Mouse (Mus musculus) lung, postnatal 10 days (tissue): ENCODE results near the gene Fam228b.
"Not testable (repeated sequence)": the region's sequence is repeated elsewhere in the genome, so short reads cannot be mapped to it uniquely, and the experiment has no call there.

Experiments
- DNase-seq: peaks from one replicate; pipeline ENCODE4 v3.0.0; 2021

The Fam228b gene

GRCm38 (mm10) chr12:4740823-4741222 is 28.2 kb downstream of the Fam228b start:
- DNase-seq = no peak

- no peak for DNase-seq
Measured at GRCm38 (mm10) chr12:4738031-4738576, 31.0 kb downstream of the Fam228b start, which contains the start of gene Fam228a. Gene Fam228a, minus strand, starts transcription at chr12:4738430.

DNA sequence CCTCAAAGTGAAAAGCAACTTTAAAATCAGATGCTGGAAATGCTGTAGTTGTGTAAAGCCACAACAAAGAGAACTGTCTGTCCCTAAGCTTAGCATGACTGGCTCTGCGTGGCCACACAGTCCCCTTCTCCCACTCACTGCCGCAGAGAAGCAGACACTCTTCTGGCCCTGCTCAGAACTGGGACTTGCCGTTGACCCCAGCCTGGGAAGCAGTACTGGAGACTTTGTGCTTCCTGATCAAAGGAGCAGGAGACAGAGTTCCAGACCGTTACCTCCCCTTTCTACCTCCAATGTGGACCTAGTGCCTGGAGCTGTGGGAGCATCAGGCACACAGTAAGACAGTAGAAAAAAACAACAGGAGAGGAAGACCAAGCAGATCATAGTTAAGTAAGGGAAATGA is 36.7 kb downstream of the Fam228b start:
- DNase-seq = no peak

DNA sequence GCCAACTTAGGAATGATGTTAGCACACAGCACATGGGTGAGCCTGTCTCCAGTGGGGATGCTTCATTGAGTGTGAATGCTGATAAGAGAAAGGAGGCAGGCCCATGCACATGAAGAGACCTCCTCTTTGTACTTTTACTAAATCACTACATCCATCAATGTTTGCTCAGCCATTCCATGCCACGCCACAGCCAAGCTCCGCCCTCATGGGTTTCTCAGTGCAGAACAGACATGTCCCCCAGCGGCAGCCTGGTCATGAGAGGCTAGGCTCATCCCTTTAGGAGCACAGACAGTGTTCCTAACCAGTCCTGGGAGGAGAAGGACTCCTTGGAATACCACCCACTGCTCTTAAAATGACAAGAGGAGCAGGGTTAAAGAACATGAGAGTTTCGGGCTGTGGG is 37.4 kb downstream of the Fam228b start:
- peak; percentile 19 for DNase-seq

DNA sequence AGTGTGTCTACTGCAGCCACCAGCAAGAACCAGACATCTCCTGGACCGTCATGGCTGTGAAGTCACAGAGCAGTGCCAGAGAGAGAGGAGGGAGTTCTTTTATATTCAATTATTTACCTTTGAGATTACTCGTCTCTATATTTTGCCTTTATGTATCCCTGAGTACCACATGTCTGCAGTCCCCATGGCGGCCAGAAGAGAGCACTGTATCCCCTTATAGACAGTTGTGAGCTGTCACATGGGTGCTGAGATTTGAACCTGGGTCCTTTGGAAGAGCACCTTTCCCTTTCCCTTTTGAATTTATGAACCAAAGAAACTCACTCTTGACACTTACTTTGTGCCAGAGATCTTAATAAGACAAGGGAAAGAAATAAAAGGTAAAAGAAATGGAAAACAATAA is 39.9 kb downstream of the Fam228b start:
- DNase-seq = no peak

DNA sequence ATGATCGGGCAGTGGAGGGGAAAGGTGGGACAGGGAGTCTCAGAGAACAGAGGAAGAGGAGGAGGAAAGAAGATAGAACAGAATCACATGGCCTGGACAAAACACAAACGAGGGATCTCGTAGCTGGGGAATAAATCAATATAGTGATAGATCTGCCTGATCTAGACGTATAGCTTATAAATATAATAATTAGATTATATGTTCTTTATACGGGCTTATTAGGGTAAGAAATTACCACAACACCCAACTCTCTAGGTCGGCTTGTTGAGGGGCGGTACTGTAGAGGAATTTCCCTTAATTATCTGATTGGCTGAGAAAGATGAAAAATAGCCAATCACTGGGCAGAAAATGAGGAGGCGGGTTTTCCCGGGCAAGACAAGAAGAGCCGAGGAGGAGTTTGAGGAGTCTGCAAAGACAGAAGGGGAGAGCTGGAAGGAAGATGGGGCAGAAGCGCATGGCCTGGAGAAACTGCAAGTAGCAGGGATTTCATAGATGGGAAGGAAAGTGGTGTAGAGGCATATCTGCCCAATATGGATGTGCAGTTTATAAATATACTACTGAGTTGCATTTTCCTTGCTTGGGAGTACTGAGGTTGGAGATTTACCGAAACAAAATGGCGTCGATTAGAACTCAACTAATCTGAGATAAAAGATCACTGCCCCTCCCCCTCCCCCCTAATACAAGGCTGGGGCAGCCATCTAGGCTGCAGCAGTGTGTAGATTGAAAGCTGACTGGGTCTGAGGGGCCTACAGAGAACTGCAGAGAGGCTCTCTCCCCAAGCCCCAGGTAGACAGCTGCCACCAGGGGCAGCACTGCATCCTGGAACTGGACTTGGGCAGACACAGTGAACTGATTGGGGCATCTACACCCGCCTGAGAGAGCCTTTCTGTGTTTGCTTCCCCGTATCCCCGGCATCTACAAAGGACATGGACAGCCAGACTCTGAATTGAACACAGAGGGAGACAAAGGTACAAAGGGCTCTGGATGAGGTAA is 49.0 kb downstream of the Fam228b start:
- no peak for DNase-seq

GRCm38 (mm10) chr12:4719066-4719761 is 49.9 kb downstream of the Fam228b start:
- DNase-seq = no peak

DNA sequence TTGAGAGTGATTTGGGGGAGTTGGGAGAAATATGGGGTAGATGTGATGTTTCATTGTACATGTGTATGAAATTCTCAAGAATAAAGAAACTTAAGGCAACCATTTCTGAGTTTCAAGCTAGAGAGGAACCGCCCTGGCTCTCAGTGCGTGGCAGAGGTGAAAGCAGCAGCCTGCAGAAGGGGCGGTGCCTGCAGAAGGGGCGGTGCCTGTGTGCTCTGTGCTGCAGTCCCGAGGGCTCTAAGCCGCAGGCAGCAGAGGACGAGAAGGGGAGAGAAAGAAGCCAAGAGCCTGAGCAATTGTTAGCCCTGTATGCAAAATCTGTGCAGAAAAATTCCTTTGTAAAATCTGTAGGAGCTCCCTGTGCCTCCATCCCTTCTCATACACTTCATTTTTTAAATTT is 51.6 kb downstream of the Fam228b start:
- DNase-seq = peak; percentile 41

DNA sequence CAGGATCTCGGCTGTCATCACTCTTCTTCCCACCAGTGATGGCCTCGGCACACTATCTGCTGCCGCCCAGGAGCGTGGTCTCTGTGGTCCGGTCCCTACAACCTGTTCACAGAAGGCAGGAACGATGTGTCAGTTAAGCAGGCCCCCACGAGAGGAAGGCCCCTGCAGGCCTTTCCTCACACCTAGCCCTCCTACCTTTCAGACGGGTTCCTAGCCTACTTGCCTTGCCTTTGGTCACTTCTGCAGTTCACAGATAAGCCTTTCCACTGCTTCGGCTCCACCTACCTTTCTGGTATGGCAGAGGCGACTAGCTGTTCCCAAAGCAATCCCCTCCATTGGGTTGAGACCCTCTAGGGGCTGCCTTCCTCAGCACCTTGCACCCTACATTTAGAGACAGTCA is 53.5 kb downstream of the Fam228b start:
- DNase-seq = no peak

DNA sequence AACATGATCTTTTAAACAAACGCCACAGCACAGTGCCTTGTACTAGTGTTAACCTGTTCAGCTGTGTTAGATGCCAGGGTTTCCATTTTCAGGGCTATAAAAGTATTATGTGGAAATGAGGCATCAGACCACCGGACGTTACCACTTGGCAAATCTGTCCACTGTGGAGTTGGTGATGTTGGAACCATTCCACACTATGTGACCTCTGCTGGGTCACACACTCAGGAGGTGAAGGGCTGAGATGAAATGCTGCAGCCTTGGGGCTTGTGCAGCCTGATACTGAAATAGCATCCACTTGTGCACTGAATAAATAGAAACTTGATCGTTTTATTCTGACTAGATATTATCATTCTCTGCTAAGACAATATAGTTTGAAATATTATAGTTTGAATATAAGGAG is 55.7 kb downstream of the Fam228b start:
- DNase-seq = no peak

DNA sequence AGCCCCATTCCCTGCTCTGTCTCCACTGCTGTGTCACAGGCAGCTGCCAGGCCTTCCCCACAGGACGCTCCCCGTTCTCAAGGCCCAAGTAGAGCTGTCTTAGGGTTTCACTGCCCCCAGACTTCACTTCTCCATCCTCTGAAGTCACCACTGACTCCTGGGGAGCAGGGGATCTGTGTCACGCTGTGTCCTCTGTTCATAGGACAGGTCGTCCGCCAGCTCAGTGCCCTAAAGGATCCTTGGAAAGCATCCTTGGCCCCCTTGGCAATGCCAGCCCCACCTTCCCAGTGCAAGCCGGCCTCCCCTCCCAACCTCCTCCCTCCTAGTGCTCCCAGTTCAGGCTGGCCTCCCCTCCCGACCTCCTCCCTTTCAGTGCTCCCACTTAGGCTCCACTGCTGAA is 59.1 kb downstream of the Fam228b start:
- no peak for DNase-seq

- no peak for DNase-seq
Measured at GRCm38 (mm10) chr12:4708881-4709604, 60.0 kb downstream of the Fam228b start.

GRCm38 (mm10) chr12:4708296-4708695 is 60.8 kb downstream of the Fam228b start:
- DNase-seq = no peak

GRCm38 (mm10) chr12:4707488-4708017 is 61.5 kb downstream of the Fam228b start:
- DNase-seq = no peak

DNA sequence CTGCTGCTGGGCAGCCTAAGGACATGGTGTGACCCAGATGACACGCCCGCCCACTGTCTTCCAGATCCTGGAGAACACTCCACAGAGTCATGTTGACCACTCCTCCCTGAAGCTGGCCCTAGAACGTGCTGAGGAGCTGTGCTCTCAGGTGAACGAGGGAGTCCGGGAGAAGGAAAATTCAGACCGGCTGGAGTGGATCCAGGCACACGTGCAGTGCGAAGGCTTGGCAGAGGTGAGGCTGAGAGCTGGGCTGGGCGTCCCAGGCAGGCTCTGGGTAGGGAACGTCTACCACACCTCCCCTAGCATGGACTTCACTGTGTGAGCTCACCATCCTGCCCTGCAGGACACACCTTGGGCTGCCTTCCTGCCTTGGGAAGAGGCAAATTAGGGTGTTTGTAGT is 62.2 kb downstream of the Fam228b start:
- peak; percentile 19 for DNase-seq

GRCm38 (mm10) chr12:4706175-4706574 is 62.9 kb downstream of the Fam228b start:
- DNase-seq = no peak

DNA sequence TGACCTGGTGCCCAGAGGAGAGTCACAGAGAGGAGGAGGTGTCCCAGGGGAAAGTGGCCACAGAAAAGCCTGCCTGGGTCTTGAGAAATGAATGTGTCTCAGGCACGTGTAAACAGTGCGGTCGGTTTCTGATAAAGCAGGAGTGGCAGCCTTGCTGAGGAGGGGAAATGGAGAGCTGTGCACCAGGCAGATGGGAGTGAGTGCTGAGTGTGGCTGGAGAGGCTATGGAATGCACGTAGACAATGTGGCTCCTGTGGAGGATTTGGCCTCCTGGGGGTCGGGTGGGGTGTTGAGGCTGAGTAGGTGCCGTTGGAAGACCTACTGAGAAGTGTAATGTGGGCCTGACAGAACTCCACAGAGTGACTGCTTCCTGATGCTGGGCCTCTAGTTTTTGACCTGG is 63.4 kb downstream of the Fam228b start:
- not testable (repeated sequence) for DNase-seq

DNA sequence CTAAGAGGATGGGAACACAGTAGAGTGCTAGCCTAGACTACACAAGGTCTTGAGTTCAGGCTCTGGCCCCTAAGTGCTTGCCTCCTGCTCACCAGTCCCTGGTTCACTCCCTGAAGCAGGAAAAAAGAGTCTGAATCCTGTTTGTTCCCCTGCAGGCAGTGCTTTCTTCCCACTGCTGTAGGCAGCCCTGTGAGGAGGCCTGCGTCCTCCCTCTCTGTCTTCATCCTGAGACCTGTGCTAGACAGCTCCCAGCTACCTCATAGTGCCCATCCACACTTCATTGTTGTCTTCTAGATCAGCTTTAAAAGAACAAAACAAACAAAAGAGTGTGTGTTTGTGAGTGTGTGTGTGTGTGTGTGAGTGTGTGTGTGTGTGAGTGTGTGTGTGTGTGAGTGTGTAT is 74.5 kb downstream of the Fam228b start:
- no peak for DNase-seq

DNA sequence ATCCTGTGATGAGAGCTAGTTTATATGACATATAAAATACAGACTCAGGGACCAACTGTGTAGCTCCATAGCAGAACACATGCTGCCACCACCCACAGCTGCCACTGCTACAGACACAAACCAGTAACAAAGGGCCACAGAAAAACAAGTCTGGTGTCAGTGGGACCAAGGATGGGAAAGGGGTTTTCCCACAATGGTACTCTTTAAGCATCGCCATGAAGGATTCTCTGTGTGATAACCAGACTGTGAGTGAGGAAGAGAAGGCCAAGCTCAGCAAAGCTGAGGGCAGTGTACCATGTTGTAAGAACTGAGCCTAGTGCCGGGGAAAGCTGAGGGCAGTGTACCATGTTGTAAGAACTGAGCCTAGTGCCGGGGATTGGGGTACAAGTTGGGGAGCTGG is 77.9 kb downstream of the Fam228b start:
- no peak for DNase-seq
